Comparison of ENCODE assay signal across 8 mouse cellular contexts in genomic region chr11:117828149-117828887, GRCm38 (mm10). TPM values are rescaled to one million over a fixed set of nuclear protein-coding genes. Genes with fewer than 3 reads are reported as not detected.
A peak's percentile ranks its signal among the peaks of the same experiment; 100 is the strongest.
DNase-seq lines count a peak whose midpoint lies in the region; ATAC-seq lines count a peak whose summit lies in the region.

No protein-coding gene starts in this region.

- no peaks in the 10 kb centered on the region for H3K27me3 ChIP-seq in liver, embryonic 11.5 days (replicated peaks; ENCODE audit: control insufficient read depth, insufficient read depth, low read length)
- no peaks in the 10 kb centered on the region for H3K27me3 ChIP-seq in splenic B cell, adult 2 months (ENCODE audit: control insufficient read depth, insufficient read depth, low read length, poor library complexity, severe bottlenecking)

- 64% methylated on average over 18 of the region's 18 CpGs for WGBS in liver, embryonic 11.5 days

- no peak overlapping the region for H3K9ac ChIP-seq in liver, embryonic 11.5 days (ENCODE audit: low read depth, low read length)

- no peak overlapping the region for H3K4me3 ChIP-seq in liver, embryonic 11.5 days (ENCODE audit: low read depth, low read length)

- no peak for ATAC-seq in liver, embryonic 11.5 days (replicated peaks; ENCODE audit: low FRiP score)
- no peak; the same call in 1 of the 2 replicates for ATAC-seq in monocyte, adult 5-6 weeks (replicated peaks; ENCODE audit: insufficient number of reproducible peaks, low FRiP score, low TSS enrichment, poor library complexity, severe bottlenecking)

- peak overlapping the region; percentile 87 for H3K27ac ChIP-seq in liver, embryonic 11.5 days (ENCODE audit: low read depth, low read length)

- H3K4me2 ChIP-seq in liver, embryonic 11.5 days: peak overlapping the region; percentile 46

- no peaks in the 10 kb centered on the region for H3K9me3 ChIP-seq in liver, embryonic 11.5 days (ENCODE audit: control insufficient read depth, low read length)

- peaks cover 4% of the 10 kb centered on the region for H3K36me3 ChIP-seq in liver, embryonic 11.5 days (ENCODE audit: control insufficient read depth, insufficient read depth, low read length)
- no peaks in the 10 kb centered on the region for H3K36me3 ChIP-seq in splenic B cell, adult 2 months (ENCODE audit: control insufficient read depth, insufficient read depth, low read length, poor library complexity, severe bottlenecking)

- peaks cover 68% of the 10 kb centered on the region for H3K4me1 ChIP-seq in liver, embryonic 11.5 days (replicated peaks; ENCODE audit: control insufficient read depth, insufficient read depth, low read length)

- peak; percentile 50 for DNase-seq in kidney, adult 18-20 months
- no peak for DNase-seq in kidney, adult 8-10 months
- peak; percentile 75 for DNase-seq in T-cell, adult 2 months (ENCODE audit: low spot score)
- DNase-seq in heart, postnatal 10 days: peak; percentile 53 to 62
- DNase-seq in liver, embryonic 11.5 days (ENCODE audit: low spot score): no peak
- peak; percentile 92 for DNase-seq in splenic B cell, adult 2 months (ENCODE audit: low read depth, low spot score)
- DNase-seq in cerebellum, adult 8-10 months: no peak

- intact Hi-C loops in heart, postnatal 10 days (cut with DNase I): loop anchor here (2.0 to 10.0 kb wide), 2 partner anchors 354 to 448 kb away; no protein-coding TSS in a partner anchor

RNA-seq across cellular contexts. Expression of gene Tk1, which starts 2.4 kb away (rescaled TPM):
- 10 to 100 TPM; 22.9 to 27.9 TPM for total RNA-seq in heart, postnatal 10 days (2021)
- polyA plus RNA-seq in liver, embryonic 11.5 days (2014; fragmentation: Nextera tagmentation; extraction: Ambion mirVana): 185 and 192 TPM in 2 replicates
- total RNA-seq in monocyte, adult 5-6 weeks (2017): 2.4 to 5.5 TPM (median 3.0 TPM) in 3 replicates

RNA-seq across cellular contexts. Expression of gene Afmid, which starts 2.6 kb away (rescaled TPM):
- 1 to 10 TPM; 7.4 to 10.0 TPM for total RNA-seq in heart, postnatal 10 days (2021)
- 8.4 and 11.1 TPM in 2 replicates for polyA plus RNA-seq in liver, embryonic 11.5 days (2014; fragmentation: Nextera tagmentation; extraction: Ambion mirVana)
- total RNA-seq in monocyte, adult 5-6 weeks (2017): 6.3 to 21.1 TPM (median 12.4 TPM) in 3 replicates

RNA-seq across cellular contexts. Expression of gene Gm20708, which starts 18.9 kb away (rescaled TPM):
- 1 to 10 TPM; 1.5 to 2.5 TPM for total RNA-seq in heart, postnatal 10 days (2021)
- polyA plus RNA-seq in liver, embryonic 11.5 days (2014; fragmentation: Nextera tagmentation; extraction: Ambion mirVana): 0.21 and 0.80 TPM in 2 replicates
- total RNA-seq in monocyte, adult 5-6 weeks (2017): 3.7 to 10.5 TPM (median 5.6 TPM) in 3 replicates

RNA-seq across cellular contexts. Expression of gene Syngr2, which starts 18.9 kb away (rescaled TPM):
- total RNA-seq in heart, postnatal 10 days (2021): 100 to 1,000 TPM; 100 to 105 TPM
- polyA plus RNA-seq in liver, embryonic 11.5 days (2014; fragmentation: Nextera tagmentation; extraction: Ambion mirVana): 92.1 and 99.4 TPM in 2 replicates
- total RNA-seq in monocyte, adult 5-6 weeks (2017): 134 to 139 TPM (median 137 TPM) in 3 replicates

RNA-seq across cellular contexts. Expression of gene Birc5, which starts 20.7 kb away (rescaled TPM):
- total RNA-seq in heart, postnatal 10 days (2021): 10 to 100 TPM; 17.4 to 18.4 TPM
- polyA plus RNA-seq in liver, embryonic 11.5 days (2014; fragmentation: Nextera tagmentation; extraction: Ambion mirVana): 430 and 440 TPM in 2 replicates
- 2.5 to 3.4 TPM (median 2.7 TPM) in 3 replicates for total RNA-seq in monocyte, adult 5-6 weeks (2017)

Comparison
In these comparisons a context has a peak if more than half of its experiments do, and no peak if none do; other contexts are left out.
1. DNase-seq: peak in kidney, adult 18-20 months (single experiment), T-cell, adult 2 months (single experiment), heart, postnatal 10 days (2 of 2) and splenic B cell, adult 2 months (single experiment); none in kidney, adult 8-10 months (0 of 2), liver, embryonic 11.5 days (single experiment) and cerebellum, adult 8-10 months (single experiment).